Mouse (Mus musculus): Measurements from ENCODE around the gene Adam22. TPM values are rescaled to one million over a fixed set of nuclear protein-coding genes. Genes with fewer than 3 reads are reported as not detected.
A peak's percentile ranks its signal among the peaks of the same experiment; 100 is the strongest.

Gene Adam22
- 0.19 and 0.40 TPM in 2 replicates for polyA plus RNA-seq (2015; fragmentation: Nextera tagmentation; extraction: Ambion mirVana)

DNA sequence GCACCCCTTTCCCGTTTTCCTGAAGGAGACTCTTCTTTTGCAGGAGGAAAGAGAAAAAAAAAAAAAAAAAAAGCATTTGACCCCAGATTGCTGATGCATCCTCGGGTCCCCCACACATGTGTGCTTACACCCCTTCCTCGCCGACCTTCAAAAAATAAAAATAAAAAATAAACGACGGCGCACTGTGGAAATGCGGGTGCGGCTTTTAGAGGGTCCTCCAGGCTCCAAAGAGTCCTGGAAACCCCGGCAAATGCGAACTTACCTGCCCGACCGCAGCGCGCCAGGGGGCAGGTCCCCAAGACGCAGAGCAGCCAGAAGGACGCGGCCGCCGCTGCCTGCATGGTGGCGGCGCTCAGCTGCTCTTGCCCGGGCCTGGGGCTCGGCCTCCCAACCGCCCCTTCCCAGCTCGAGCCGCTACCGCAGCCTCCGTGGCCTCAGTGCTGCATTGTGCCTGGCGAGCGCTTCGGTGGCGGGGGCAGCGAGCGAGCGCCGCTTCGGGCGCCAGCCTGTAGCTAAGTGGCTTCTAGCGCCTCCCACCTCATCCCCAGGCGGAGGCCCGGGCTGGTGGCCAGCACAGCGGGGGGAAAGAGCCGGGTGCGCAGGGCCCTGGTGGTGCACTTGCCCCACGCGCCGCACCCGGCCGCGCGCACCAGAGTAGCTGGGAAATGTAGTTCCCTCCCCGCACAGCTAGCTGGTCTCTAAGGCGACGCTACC is at the start of gene Adam22:
Adam22 (minus strand) TSS at position 547 of the 714 bp plus-strand sequence.
- H3K9ac ChIP-seq (ENCODE audit: low read depth, low read length) = no peak within 1 kb of the TSS
- H3K27ac ChIP-seq (ENCODE audit: low read length) = no peak within 1 kb of the TSS

DNA sequence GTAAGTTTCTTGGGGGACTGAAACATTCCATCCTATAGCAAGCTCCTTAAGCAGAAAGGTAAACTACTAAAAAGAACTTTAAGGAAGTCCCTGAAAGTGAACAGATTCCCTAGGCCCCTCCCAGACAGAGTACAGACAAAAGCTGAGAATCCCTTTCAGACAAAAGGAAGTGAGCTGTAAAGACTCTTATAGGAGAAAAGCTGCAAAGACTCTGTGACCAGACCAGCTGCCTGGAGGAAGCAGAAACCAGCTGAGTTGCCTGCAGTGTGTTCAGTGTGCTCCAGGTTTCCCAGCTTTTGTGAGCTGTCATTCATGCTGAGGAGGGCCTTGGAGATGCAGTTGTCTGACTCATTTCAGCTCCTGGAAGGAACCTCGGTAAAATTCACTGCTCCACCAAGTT is 49.5 kb upstream of the Adam22 start:
- no peak for ATAC-seq (ENCODE audit: low read depth)
- Histone ChIP-seq H3K9me3 (replicated peaks; ENCODE audit: control insufficient read depth, low read length) (no peaks in the 10 kb centered on the region), H3K4me2 (ENCODE audit: low read depth, low read length) (no peak overlapping the region), H3K4me3 (ENCODE audit: low read depth, low read length) (no peak overlapping the region), H3K36me3 (ENCODE audit: control insufficient read depth, insufficient read depth) (peaks cover 16% of the 10 kb centered on the region), H3K4me1 (ENCODE audit: control insufficient read depth, low read depth, low read length) (peaks cover 4% of the 10 kb centered on the region), H3K27me3 (ENCODE audit: control insufficient read depth, insufficient read depth, low read depth, low read length) (no peaks in the 10 kb centered on the region), H3K27ac (ENCODE audit: low read length) (no peak overlapping the region), H3K9ac (ENCODE audit: low read depth, low read length) (no peak overlapping the region)
- 16% methylated on average over 1 of the region's 1 CpGs for WGBS (ENCODE audit: insufficient replicate concordance)

More for the DNA sequence above, at the start of gene Adam22:
- peak within 1 kb of the TSS; percentile 54 for H3K4me3 ChIP-seq (ENCODE audit: low read depth, low read length)
- 2% methylated on average over 54 of the region's 55 CpGs for WGBS (ENCODE audit: insufficient replicate concordance)
- peaks cover 24% of the 10 kb centered on the region for H3K27me3 ChIP-seq (ENCODE audit: control insufficient read depth, insufficient read depth, low read depth, low read length)
- H3K9me3 ChIP-seq (replicated peaks; ENCODE audit: control insufficient read depth, low read length) = no peaks in the 10 kb centered on the region
- ATAC-seq (ENCODE audit: low read depth) = peak; percentile 21; the same call in 1 of the 2 replicates
- peak within 1 kb of the TSS; percentile 64 for H3K4me2 ChIP-seq (ENCODE audit: low read depth, low read length)
- H3K36me3 ChIP-seq (ENCODE audit: control insufficient read depth, insufficient read depth) = no peaks in the 10 kb centered on the region
- no peaks in the 10 kb centered on the region for H3K4me1 ChIP-seq (ENCODE audit: control insufficient read depth, low read depth, low read length)

DNA sequence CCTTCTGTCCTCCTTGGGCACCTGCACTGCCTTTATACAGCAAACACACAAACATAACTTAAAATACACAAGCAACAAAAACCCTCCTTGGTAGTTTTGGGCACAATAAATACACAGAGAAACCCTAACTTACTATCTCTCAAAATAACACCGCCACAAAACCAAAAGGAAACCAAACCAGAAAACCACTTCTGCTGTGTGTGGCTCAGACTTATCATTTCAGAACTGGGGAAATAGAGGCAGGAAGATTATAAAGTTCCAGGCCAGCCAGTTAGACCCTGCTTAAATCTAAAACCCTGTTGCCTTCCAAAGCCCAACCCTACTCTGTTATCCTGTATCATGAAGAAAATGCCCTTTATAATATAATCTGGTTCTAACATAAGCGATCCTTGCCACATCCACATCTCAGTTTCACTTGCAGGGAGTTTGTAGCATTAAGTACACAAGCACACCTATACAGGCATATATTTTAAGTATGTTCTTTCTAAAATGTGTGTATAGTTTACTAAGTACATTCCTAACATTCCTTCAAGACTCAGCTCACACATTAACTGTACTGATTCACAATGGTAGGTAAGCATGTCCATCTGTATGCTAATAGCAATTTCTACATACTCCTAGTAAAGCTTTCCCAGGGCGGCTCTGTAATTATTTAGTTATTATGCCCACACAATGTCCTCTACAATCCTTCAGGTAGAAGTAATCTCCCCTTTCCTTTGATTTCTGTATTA is 48.9 kb upstream of the Adam22 start:
- Histone ChIP-seq H3K4me2 (ENCODE audit: low read depth, low read length) (no peak overlapping the region), H3K4me3 (ENCODE audit: low read depth, low read length) (no peak overlapping the region), H3K9me3 (replicated peaks; ENCODE audit: control insufficient read depth, low read length) (no peaks in the 10 kb centered on the region), H3K36me3 (ENCODE audit: control insufficient read depth, insufficient read depth) (peaks cover 19% of the 10 kb centered on the region), H3K27ac (ENCODE audit: low read length) (no peak overlapping the region), H3K27me3 (ENCODE audit: control insufficient read depth, insufficient read depth, low read depth, low read length) (no peaks in the 10 kb centered on the region), H3K9ac (ENCODE audit: low read depth, low read length) (no peak overlapping the region), H3K4me1 (ENCODE audit: control insufficient read depth, low read depth, low read length) (peaks cover 4% of the 10 kb centered on the region)
- WGBS (ENCODE audit: insufficient replicate concordance) = 74% methylated on average over 3 of the region's 3 CpGs
- ATAC-seq (ENCODE audit: low read depth) = no peak

DNA sequence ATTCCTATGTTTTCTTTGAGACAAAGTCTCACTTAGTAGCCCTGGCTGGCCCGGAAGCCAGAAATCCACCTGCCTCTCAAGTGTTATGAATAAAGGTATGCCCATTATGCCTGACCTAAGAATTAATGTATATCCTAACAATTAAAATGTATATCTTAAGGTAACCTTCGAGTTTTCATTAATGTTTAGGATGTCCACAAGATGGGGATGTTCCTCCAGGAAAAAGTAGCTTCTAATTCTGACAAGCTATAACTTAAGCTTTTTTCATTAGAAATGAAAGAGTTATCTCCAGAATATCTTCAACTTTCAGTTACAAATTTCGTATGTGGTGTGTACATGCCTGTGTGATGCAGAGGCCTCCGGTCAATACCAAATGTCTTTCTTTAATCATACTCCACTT is 40.8 kb upstream of the Adam22 start:
- Histone ChIP-seq H3K4me1 (ENCODE audit: control insufficient read depth, low read depth, low read length) (no peaks in the 10 kb centered on the region), H3K9me3 (replicated peaks; ENCODE audit: control insufficient read depth, low read length) (no peaks in the 10 kb centered on the region), H3K27ac (ENCODE audit: low read length) (no peak overlapping the region), H3K4me3 (ENCODE audit: low read depth, low read length) (no peak overlapping the region), H3K36me3 (ENCODE audit: control insufficient read depth, insufficient read depth) (peaks cover 32% of the 10 kb centered on the region), H3K4me2 (ENCODE audit: low read depth, low read length) (no peak overlapping the region), H3K9ac (ENCODE audit: low read depth, low read length) (no peak overlapping the region), H3K27me3 (ENCODE audit: control insufficient read depth, insufficient read depth, low read depth, low read length) (no peaks in the 10 kb centered on the region)
- no peak for ATAC-seq (ENCODE audit: low read depth)
- WGBS (ENCODE audit: insufficient replicate concordance) = 79% methylated on average over 4 of the region's 4 CpGs

DNA sequence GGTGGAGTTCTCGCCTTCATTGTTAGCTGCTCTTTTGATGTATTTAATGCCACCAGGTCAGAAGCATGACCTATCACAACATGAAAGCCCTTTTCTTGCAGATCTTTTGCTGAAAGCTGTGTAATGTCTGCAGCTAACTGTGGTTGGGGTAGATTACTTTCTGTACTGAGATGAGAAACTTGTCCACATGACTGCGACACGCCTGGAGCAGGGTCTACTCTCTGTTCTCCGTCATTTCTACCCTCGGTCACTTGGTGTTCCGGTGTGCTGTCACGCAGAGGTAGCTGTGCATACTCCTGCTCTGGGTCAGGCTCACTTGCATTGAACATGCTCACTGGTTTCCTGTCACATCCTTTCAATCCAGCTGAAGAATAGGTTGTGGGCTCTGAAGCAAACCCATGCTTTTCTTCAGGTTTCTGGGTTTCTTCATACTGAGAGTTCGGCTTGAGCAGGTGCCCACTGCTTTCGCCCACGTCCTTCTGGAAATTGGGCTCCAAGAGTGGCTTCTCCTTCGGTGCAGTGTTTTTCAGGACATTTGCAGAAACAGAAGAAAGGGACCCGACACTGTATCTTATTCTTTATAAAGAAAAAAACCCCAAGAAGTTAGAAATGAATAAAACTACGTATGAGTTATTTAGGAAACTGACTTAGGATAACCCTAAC is 29.8 kb upstream of the Adam22 start:
- 88% methylated on average over 13 of the region's 13 CpGs for WGBS (ENCODE audit: insufficient replicate concordance)
- peaks cover 24% of the 10 kb centered on the region for H3K36me3 ChIP-seq (ENCODE audit: control insufficient read depth, insufficient read depth)
- H3K27me3 ChIP-seq (ENCODE audit: control insufficient read depth, insufficient read depth, low read depth, low read length) = no peaks in the 10 kb centered on the region
- no peak overlapping the region for H3K4me3 ChIP-seq (ENCODE audit: low read depth, low read length)
- H3K27ac ChIP-seq (ENCODE audit: low read length) = no peak overlapping the region
- no peaks in the 10 kb centered on the region for H3K9me3 ChIP-seq (replicated peaks; ENCODE audit: control insufficient read depth, low read length)
- ATAC-seq (ENCODE audit: low read depth) = no peak
- H3K4me2 ChIP-seq (ENCODE audit: low read depth, low read length) = no peak overlapping the region
- H3K4me1 ChIP-seq (ENCODE audit: control insufficient read depth, low read depth, low read length) = no peaks in the 10 kb centered on the region
- H3K9ac ChIP-seq (ENCODE audit: low read depth, low read length) = no peak overlapping the region

DNA sequence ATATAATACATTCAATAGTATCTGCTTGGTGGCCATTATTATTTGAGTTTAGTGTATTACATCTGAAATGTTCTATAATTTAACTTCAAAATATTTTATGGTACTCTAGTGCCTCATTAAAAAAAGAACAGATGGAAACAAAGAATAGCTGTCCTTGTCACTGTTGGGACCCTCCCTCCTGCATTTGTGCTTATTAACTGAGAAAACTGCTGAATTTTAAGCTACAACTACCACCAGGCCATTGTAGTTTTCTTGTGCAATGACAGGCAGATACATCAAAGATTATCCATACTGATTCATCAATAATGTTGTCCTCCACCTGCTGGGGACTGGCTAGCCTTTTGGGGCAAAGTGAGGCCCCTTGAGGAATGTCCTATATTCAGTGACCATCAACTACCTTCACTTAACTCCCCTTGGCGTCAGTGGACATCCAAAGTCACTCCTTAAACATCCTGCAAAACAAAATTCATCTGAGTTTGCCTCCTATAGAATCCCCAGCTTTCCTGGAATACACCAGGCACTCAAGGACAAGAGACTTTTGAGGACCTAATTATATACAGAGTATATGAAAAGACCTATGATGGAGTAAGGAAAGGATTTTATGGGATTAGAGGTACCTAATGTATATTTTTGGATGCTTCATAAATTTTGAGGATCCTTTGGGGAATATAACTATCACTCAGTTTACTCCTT is 26.1 kb upstream of the Adam22 start:
- no peak for ATAC-seq (ENCODE audit: low read depth)

DNA sequence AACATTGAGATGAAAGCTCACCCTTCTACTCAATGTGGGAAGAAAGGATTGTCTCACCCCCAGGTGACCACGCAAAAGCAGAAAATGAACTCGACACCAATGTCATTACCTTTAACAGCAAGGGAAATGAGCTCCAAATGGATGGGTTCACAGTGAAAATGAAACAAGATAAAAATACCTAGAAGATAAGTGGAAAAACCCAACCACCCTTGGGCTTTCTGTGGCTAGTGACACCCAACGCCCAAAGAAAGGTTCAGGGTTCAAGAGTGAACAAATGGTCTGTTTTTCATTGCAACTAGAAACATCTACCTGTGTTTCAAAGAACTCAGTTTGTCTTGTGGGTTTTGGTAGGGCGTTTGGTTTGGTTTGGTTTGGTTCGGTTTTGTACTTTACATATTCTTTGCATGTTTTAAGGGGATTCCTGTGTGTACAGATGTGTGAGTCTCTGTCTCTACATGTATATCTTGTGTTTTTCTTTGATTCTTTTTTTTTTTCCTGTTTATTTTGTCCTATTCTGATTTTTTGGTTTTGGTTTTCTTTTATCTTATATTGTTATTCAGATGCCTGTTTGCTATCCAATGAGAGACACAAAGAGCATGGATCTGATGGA is 6.4 kb upstream of the Adam22 start:
- no peaks in the 10 kb centered on the region for H3K9me3 ChIP-seq (replicated peaks; ENCODE audit: control insufficient read depth, low read length)
- 55% methylated on average over 5 of the region's 5 CpGs for WGBS (ENCODE audit: insufficient replicate concordance)
- ATAC-seq (ENCODE audit: low read depth) = no peak

More for the DNA sequence above, 26.1 kb upstream of the Adam22 start:
- Histone ChIP-seq H3K27me3 (ENCODE audit: control insufficient read depth, insufficient read depth, low read depth, low read length) (no peaks in the 10 kb centered on the region), H3K9me3 (replicated peaks; ENCODE audit: control insufficient read depth, low read length) (no peaks in the 10 kb centered on the region), H3K4me1 (ENCODE audit: control insufficient read depth, low read depth, low read length) (no peaks in the 10 kb centered on the region), H3K27ac (ENCODE audit: low read length) (no peak overlapping the region), H3K4me2 (ENCODE audit: low read depth, low read length) (no peak overlapping the region), H3K9ac (ENCODE audit: low read depth, low read length) (no peak overlapping the region), H3K36me3 (ENCODE audit: control insufficient read depth, insufficient read depth) (peaks cover 15% of the 10 kb centered on the region), H3K4me3 (ENCODE audit: low read depth, low read length) (no peak overlapping the region)
- WGBS (ENCODE audit: insufficient replicate concordance) = 57% methylated on average over 1 of the region's 1 CpGs

DNA sequence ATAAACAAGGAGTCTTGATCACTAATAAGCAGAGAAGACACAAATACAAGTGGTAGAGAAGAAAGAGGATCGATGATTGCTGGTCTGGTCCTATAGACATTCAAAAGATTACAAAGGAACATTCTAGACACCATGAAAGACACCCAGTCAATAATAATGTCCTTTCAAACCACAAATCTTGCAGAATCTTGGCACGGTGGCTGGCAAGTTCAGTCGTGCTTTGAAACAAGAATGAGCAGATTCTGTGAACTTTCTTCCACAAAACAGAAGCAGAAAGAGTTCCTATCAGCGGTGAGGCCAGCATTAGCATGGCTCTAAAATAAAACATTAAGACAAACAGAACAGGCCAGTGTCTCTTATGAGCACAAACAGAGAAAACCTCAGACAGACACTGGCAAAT is 5.5 kb upstream of the Adam22 start:
- H3K4me2 ChIP-seq (ENCODE audit: low read depth, low read length) = no peak overlapping the region
- no peaks in the 10 kb centered on the region for H3K36me3 ChIP-seq (ENCODE audit: control insufficient read depth, insufficient read depth)
- H3K27ac ChIP-seq (ENCODE audit: low read length) = no peak overlapping the region
- H3K27me3 ChIP-seq (ENCODE audit: control insufficient read depth, insufficient read depth, low read depth, low read length) = peaks cover 4% of the 10 kb centered on the region
- H3K4me1 ChIP-seq (ENCODE audit: control insufficient read depth, low read depth, low read length) = no peaks in the 10 kb centered on the region
- 67% methylated on average over 4 of the region's 4 CpGs for WGBS (ENCODE audit: insufficient replicate concordance)
- no peak overlapping the region for H3K4me3 ChIP-seq (ENCODE audit: low read depth, low read length)
- no peaks in the 10 kb centered on the region for H3K9me3 ChIP-seq (replicated peaks; ENCODE audit: control insufficient read depth, low read length)
- H3K9ac ChIP-seq (ENCODE audit: low read depth, low read length) = no peak overlapping the region
- ATAC-seq (ENCODE audit: low read depth) = no peak

More for the DNA sequence above, 6.4 kb upstream of the Adam22 start:
- no peak overlapping the region for H3K4me3 ChIP-seq (ENCODE audit: low read depth, low read length)
- H3K27me3 ChIP-seq (ENCODE audit: control insufficient read depth, insufficient read depth, low read depth, low read length) = no peaks in the 10 kb centered on the region
- no peak overlapping the region for H3K9ac ChIP-seq (ENCODE audit: low read depth, low read length)
- H3K36me3 ChIP-seq (ENCODE audit: control insufficient read depth, insufficient read depth) = no peaks in the 10 kb centered on the region
- no peaks in the 10 kb centered on the region for H3K4me1 ChIP-seq (ENCODE audit: control insufficient read depth, low read depth, low read length)
- H3K27ac ChIP-seq (ENCODE audit: low read length) = no peak overlapping the region
- H3K4me2 ChIP-seq (ENCODE audit: low read depth, low read length) = no peak overlapping the region

Measured in liver, embryonic 16.5 days (tissue).